In the genomic region with DNA sequence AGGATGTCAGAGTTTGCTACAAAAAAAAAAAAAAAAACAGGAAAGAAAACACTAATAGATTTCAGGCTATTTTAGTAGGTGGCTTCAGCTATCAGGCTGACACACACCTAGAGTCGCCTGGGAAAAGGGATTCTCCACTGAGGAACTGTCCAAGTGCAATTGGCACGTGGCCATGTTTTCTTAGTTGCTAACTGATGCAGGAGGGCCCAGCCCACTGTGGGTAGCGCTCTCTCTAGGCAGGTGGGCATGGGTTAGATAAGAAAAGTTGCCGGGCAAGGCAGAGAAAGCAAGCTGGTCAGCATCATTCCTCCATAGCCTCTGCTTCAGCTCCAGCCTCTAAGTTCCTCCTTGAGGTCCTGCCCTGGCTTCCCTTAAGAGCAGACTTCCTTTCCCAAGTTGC, we compare ENCODE assay signal across 18 mouse cellular contexts. TPM values are rescaled to one million over a fixed set of nuclear protein-coding genes. Genes with fewer than 3 reads are reported as not detected.
DNase-seq lines count a peak whose midpoint lies in the region.
"Had no signal": no experiment of that assay in that cellular context is flagged by ENCODE, and none has a peak within 500 bp of the region (broad histone marks: within the 10 kb centered on the region; RNA-seq: fewer than 3 reads in every experiment).

No protein-coding gene starts in this region.

- DNase-seq in cerebellum, postnatal 10 days, result peak; percentile 17 to 19
- DNase-seq in cerebellum, adult 9-11 months, result no peak
- DNase-seq in heart, adult 11 months, result peak; percentile 84
- no peak for DNase-seq in heart, adult 8-10 months (ENCODE audit: low spot score)
- peak; percentile 12 for DNase-seq in kidney, postnatal 14 days
- no peak for DNase-seq in kidney, adult 18-20 months
- DNase-seq in testis, postnatal 10 days (ENCODE audit: low spot score), result peak; percentile 59
- DNase-seq in testis, postnatal 14 days (ENCODE audit: low spot score), result no peak
- DNase-seq: adrenal gland, adult 2 months; adrenal gland, postnatal 10 days; adrenal gland, postnatal 25 days; B cell, adult 2 months; cerebellum, adult 11 months; cerebellum, adult 18-20 months; cerebellum, adult 8-10 months; embryo, embryonic 11 days had no signal

RNA-seq across cellular contexts. Expression of a gene that starts 4.4 kb away (rescaled TPM):
- total RNA-seq in heart, adult 8-10 months (2022), result under 1 TPM; 0.25 to 0.97 (median 0.53) TPM
- total RNA-seq: common myeloid progenitor, adult 5-6 weeks; G1E had no signal

RNA-seq across cellular contexts. Expression of a gene that starts 27.8 kb away (rescaled TPM):
- 10 to 100 TPM; 35.9 to 40.8 (median 36.5) TPM for total RNA-seq in heart, adult 8-10 months (2022)

RNA-seq across cellular contexts. Expression of a gene that starts 52.8 kb away (rescaled TPM):
- 1 to 10 TPM; 6.1 to 8.6 (median 7.5) TPM for total RNA-seq in heart, adult 8-10 months (2022)

Comparison
In these comparisons a context has a peak if more than half of its experiments do, and no peak if none do; other contexts are left out.
1. DNase-seq: peak in cerebellum, postnatal 10 days (2 of 2), heart, adult 11 months (single experiment), kidney, postnatal 14 days (single experiment) and testis, postnatal 10 days (single experiment); none in cerebellum, adult 9-11 months (single experiment), heart, adult 8-10 months (single experiment), kidney, adult 18-20 months (single experiment) and testis, postnatal 14 days (single experiment).